Mouse (Mus musculus) kidney, embryonic 14.5 days (tissue): ENCODE measurements around the gene Clec4a4. TPM values are rescaled to one million over a fixed set of nuclear protein-coding genes. Genes with fewer than 3 reads are reported as not detected.

ENCODE experiments used
- polyA plus RNA-seq: library from polyadenylated mRNA; unstranded; fragments of >200 nt; fragmentation: Nextera tagmentation; extraction: Ambion mirVana; gene quantifications from 2 replicates; pipeline ENCODE4 v1.2.1, GENCODE M21; 2014

The Clec4a4 gene
- polyA plus RNA-seq, 1 experiment from 2014 or later, result not detected

Other genes starting within 250 kb of the Clec4a4 start
- gene Slc2a3, start 188.7 kb upstream of the Clec4a4 start, polyA plus RNA-seq, result 2.9 and 5.8 TPM in 2 replicates
- 4.1 and 7.8 TPM in 2 replicates for gene Foxj2, start 170.5 kb upstream of the Clec4a4 start, polyA plus RNA-seq
- 1.0 and 1.7 TPM in 2 replicates for gene C3ar1, start 134.2 kb upstream of the Clec4a4 start, polyA plus RNA-seq
- gene Necap1, start 115.9 kb upstream of the Clec4a4 start, polyA plus RNA-seq, result 37.4 and 56.3 TPM in 2 replicates
- gene Clec4a1, start 68.5 kb upstream of the Clec4a4 start, polyA plus RNA-seq, result 2.8 and 3.6 TPM in 2 replicates
- 2.5 and 2.6 TPM in 2 replicates for gene Clec4a3, start 37.9 kb upstream of the Clec4a4 start, polyA plus RNA-seq
- gene Clec4b1, start 59.6 kb downstream of the Clec4a4 start, polyA plus RNA-seq, result 0.34 TPM in 1 of 2 replicates, not detected in the other
- 1.9 and 3.2 TPM in 2 replicates for gene Clec4a2, start 116.1 kb downstream of the Clec4a4 start, polyA plus RNA-seq
- not detected in 2 replicates for gene Clec4b2, start 182.5 kb downstream of the Clec4a4 start, polyA plus RNA-seq
- gene Clec4n, start 239.5 kb downstream of the Clec4a4 start, polyA plus RNA-seq, result 2.0 and 2.2 TPM in 2 replicates